Mouse (Mus musculus): ENCODE measurements around the gene Gm14214. TPM values are rescaled to one million over a fixed set of nuclear protein-coding genes. Genes with fewer than 3 reads are reported as not detected.
A peak's percentile ranks its signal among the peaks of the same experiment; 100 is the strongest.

The Gm14214 gene
- polyA plus RNA-seq, 1 experiment, result not detected

DNA sequence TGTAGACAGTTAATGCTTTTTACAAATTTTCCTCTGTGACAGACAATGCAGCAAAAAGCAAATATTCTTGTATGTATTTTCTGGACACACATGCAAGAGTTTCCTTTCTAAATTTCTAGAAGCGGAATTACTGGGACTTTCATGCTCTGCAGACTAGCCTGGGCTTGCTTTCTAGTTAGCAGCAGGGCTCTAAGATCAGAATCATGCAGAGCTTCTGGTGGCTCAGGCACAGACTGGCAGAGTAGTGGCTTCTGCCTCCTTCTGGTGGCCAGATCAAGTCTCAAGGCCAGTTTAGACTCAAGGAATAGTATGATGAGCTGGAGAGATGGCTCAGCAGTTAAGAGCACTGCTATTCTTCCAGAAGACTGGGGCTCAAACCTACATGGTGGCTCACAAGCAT, 11.4 kb downstream of the Gm14214 start:
- DNase-seq (ENCODE audit: low read depth in 1 of 2, low spot score in 2 of 2), result no peak

DNA sequence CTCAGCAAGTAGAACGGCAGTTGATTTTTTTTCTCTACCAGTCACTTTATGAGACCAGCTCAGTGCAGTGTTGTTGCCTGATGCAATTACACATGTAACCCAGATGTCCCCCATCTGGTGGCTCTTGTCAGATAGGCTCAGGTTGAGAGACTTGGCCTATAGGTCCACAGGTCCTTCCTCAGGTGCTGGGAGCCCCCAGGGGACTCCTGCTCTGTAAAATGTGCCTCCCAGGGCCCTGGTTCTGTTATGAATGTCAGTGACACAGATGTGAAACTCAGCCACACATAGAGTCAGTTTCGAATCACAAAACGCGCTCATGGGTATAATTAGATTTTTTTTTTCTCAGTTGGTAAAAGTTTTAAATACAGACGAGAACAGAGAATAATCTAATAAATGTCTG, 12.1 kb downstream of the Gm14214 start:
- WGBS, result 78% methylated on average over 5 of the region's 5 CpGs
- no peaks in the 10 kb centered on the region for H3K4me1 ChIP-seq (ENCODE audit: control insufficient read depth, insufficient read depth, insufficient read length)
- H3K27me3 ChIP-seq (ENCODE audit: control insufficient read depth, insufficient read depth, low read length), result no peaks in the 10 kb centered on the region
- H3K27ac ChIP-seq (ENCODE audit: insufficient read depth, low read length), result no peak overlapping the region
- peak in 1 of 2 experiments; percentile 8 for DNase-seq (ENCODE audit: low read depth in 1 of 2, low spot score in 2 of 2)
- no peak overlapping the region for H3K4me3 ChIP-seq (ENCODE audit: extremely low read depth, insufficient read depth, insufficient read length)
- no peaks in the 10 kb centered on the region for H3K36me3 ChIP-seq (ENCODE audit: control insufficient read depth, insufficient read depth, low read length)
- TF ChIP-seq CTCF (IDR thresholded peaks at IDR 0.05; ENCODE audit: extremely low read depth, insufficient read depth, insufficient read length, insufficient replicate concordance) (no peak), POLR2A (IDR thresholded peaks at IDR 0.05; ENCODE audit: low read depth, low read length) (no peak)

More for the DNA sequence above, 11.4 kb downstream of the Gm14214 start:
- H3K36me3 ChIP-seq (ENCODE audit: control insufficient read depth, insufficient read depth, low read length), result no peaks in the 10 kb centered on the region
- H3K27me3 ChIP-seq (ENCODE audit: control insufficient read depth, insufficient read depth, low read length), result no peaks in the 10 kb centered on the region
- WGBS, result 92% methylated on average over 1 of the region's 1 CpGs
- no peak for TF ChIP-seq CTCF (IDR thresholded peaks at IDR 0.05; ENCODE audit: extremely low read depth, insufficient read depth, insufficient read length, insufficient replicate concordance)
- TF ChIP-seq POLR2A (IDR thresholded peaks at IDR 0.05; ENCODE audit: low read depth, low read length), result no peak
- H3K4me1 ChIP-seq (ENCODE audit: control insufficient read depth, insufficient read depth, insufficient read length), result no peaks in the 10 kb centered on the region
- H3K27ac ChIP-seq (ENCODE audit: insufficient read depth, low read length), result no peak overlapping the region
- no peak overlapping the region for H3K4me3 ChIP-seq (ENCODE audit: extremely low read depth, insufficient read depth, insufficient read length)

DNA sequence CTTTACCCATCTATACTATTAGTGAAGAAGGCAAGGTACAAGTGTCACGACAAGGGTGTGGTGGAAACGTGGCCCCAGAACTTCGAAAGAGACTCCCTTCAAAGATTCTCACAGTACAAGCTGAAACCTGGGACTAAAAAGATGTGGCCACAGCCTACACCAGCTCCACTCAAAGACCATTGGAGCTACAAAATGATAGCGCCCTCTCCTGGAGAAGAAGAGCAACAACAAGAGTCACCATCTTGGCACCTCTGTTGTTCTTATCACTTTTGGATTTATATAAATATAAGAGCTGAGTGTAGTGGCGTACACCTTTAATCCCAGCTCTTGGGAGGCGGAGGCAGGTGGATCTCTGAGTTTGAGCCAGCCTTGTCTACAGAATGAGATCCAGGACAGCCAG, 14.0 kb downstream of the Gm14214 start:
- Histone ChIP-seq H3K4me3 (ENCODE audit: extremely low read depth, insufficient read depth, insufficient read length) (no peak overlapping the region), H3K27me3 (ENCODE audit: control insufficient read depth, insufficient read depth, low read length) (no peaks in the 10 kb centered on the region), H3K4me1 (ENCODE audit: control insufficient read depth, insufficient read depth, insufficient read length) (no peaks in the 10 kb centered on the region), H3K27ac (ENCODE audit: insufficient read depth, low read length) (no peak overlapping the region), H3K36me3 (ENCODE audit: control insufficient read depth, insufficient read depth, low read length) (no peaks in the 10 kb centered on the region)
- DNase-seq (ENCODE audit: low read depth in 1 of 2, low spot score in 2 of 2), result no peak
- 77% methylated on average over 6 of the region's 6 CpGs for WGBS
- no peak for TF ChIP-seq POLR2A (IDR thresholded peaks at IDR 0.05; ENCODE audit: low read depth, low read length)
- no peak for TF ChIP-seq CTCF (IDR thresholded peaks at IDR 0.05; ENCODE audit: extremely low read depth, insufficient read depth, insufficient read length, insufficient replicate concordance)

DNA sequence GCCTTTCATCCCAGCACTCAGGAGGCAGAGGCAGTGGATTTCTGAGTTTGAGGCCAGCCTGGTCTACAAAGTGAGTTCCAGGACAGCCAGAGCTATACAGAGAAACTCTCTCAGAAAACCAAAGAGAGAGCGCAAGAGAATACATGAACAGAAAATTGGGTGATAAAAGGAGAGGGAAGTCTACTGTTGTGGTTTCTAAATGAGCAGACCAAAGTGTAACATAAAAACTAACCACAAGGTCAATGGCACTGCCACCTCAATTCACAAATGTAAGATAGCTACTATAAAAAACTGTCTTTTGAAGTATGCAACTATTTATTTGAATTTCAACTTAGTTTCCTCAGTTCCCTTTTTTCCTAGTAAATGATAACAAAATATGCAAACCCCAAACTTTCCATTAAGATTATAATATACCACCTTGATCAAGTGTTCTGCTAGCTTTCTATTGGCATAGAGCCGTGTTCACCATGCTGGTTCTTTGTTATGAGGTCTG, 15.7 kb downstream of the Gm14214 start:
- Histone ChIP-seq H3K4me1 (ENCODE audit: control insufficient read depth, insufficient read depth, insufficient read length) (no peaks in the 10 kb centered on the region), H3K27me3 (ENCODE audit: control insufficient read depth, insufficient read depth, low read length) (no peaks in the 10 kb centered on the region), H3K4me3 (ENCODE audit: extremely low read depth, insufficient read depth, insufficient read length) (no peak overlapping the region), H3K27ac (ENCODE audit: insufficient read depth, low read length) (no peak overlapping the region), H3K36me3 (ENCODE audit: control insufficient read depth, insufficient read depth, low read length) (no peaks in the 10 kb centered on the region)
- DNase-seq (ENCODE audit: low read depth in 1 of 2, low spot score in 2 of 2), result peak in 1 of 2 experiments; percentile 12
- WGBS, result 48% methylated on average over 2 of the region's 2 CpGs
- TF ChIP-seq CTCF (IDR thresholded peaks at IDR 0.05; ENCODE audit: extremely low read depth, insufficient read depth, insufficient read length, insufficient replicate concordance), result no peak
- TF ChIP-seq POLR2A (IDR thresholded peaks at IDR 0.05; ENCODE audit: low read depth, low read length), result no peak

GRCm38 (mm10) chr2:154751924-154752323, 17.9 kb downstream of the Gm14214 start:
- Histone ChIP-seq H3K27ac (ENCODE audit: insufficient read depth, low read length) (no peak overlapping the region), H3K4me3 (ENCODE audit: extremely low read depth, insufficient read depth, insufficient read length) (no peak overlapping the region), H3K4me1 (ENCODE audit: control insufficient read depth, insufficient read depth, insufficient read length) (no peaks in the 10 kb centered on the region), H3K27me3 (ENCODE audit: control insufficient read depth, insufficient read depth, low read length) (no peaks in the 10 kb centered on the region), H3K36me3 (ENCODE audit: control insufficient read depth, insufficient read depth, low read length) (no peaks in the 10 kb centered on the region)
- WGBS, result 57% methylated on average over 8 of the region's 8 CpGs
- TF ChIP-seq POLR2A (IDR thresholded peaks at IDR 0.05; ENCODE audit: low read depth, low read length), result no peak
- no peak for TF ChIP-seq CTCF (IDR thresholded peaks at IDR 0.05; ENCODE audit: extremely low read depth, insufficient read depth, insufficient read length, insufficient replicate concordance)
- no peak for DNase-seq (ENCODE audit: low read depth in 1 of 2, low spot score in 2 of 2)

- H3K4me1 ChIP-seq (ENCODE audit: control insufficient read depth, insufficient read depth, insufficient read length), result no peaks in the 10 kb centered on the region
- H3K27ac ChIP-seq (ENCODE audit: insufficient read depth, low read length), result no peak overlapping the region
- DNase-seq (ENCODE audit: low read depth in 1 of 2, low spot score in 2 of 2), result no peak
- no peak for TF ChIP-seq CTCF (IDR thresholded peaks at IDR 0.05; ENCODE audit: extremely low read depth, insufficient read depth, insufficient read length, insufficient replicate concordance)
- no peak for TF ChIP-seq POLR2A (IDR thresholded peaks at IDR 0.05; ENCODE audit: low read depth, low read length)
- no peaks in the 10 kb centered on the region for H3K27me3 ChIP-seq (ENCODE audit: control insufficient read depth, insufficient read depth, low read length)
- WGBS, result 83% methylated on average over 23 of the region's 23 CpGs
- H3K4me3 ChIP-seq (ENCODE audit: extremely low read depth, insufficient read depth, insufficient read length), result no peak overlapping the region
- no peaks in the 10 kb centered on the region for H3K36me3 ChIP-seq (ENCODE audit: control insufficient read depth, insufficient read depth, low read length)
Measured at GRCm38 (mm10) chr2:154749046-154750036, 20.5 kb downstream of the Gm14214 start.

- H3K27ac ChIP-seq (ENCODE audit: insufficient read depth, low read length), result no peak overlapping the region
- H3K4me1 ChIP-seq (ENCODE audit: control insufficient read depth, insufficient read depth, insufficient read length), result no peaks in the 10 kb centered on the region
- H3K36me3 ChIP-seq (ENCODE audit: control insufficient read depth, insufficient read depth, low read length), result no peaks in the 10 kb centered on the region
- H3K4me3 ChIP-seq (ENCODE audit: extremely low read depth, insufficient read depth, insufficient read length), result no peak overlapping the region
- no peak for DNase-seq (ENCODE audit: low read depth in 1 of 2, low spot score in 2 of 2)
- no peak for TF ChIP-seq CTCF (IDR thresholded peaks at IDR 0.05; ENCODE audit: extremely low read depth, insufficient read depth, insufficient read length, insufficient replicate concordance)
- TF ChIP-seq POLR2A (IDR thresholded peaks at IDR 0.05; ENCODE audit: low read depth, low read length), result no peak
- no peaks in the 10 kb centered on the region for H3K27me3 ChIP-seq (ENCODE audit: control insufficient read depth, insufficient read depth, low read length)
- WGBS, result 94% methylated on average over 2 of the region's 2 CpGs
Measured at GRCm38 (mm10) chr2:154748383-154748782, 21.4 kb downstream of the Gm14214 start.
